Mouse (Mus musculus) limb, embryonic 13.5 days (tissue): ENCODE measurements around the gene Olfr92. TPM values are rescaled to one million over a fixed set of nuclear protein-coding genes. Genes with fewer than 3 reads are reported as not detected.

Source experiments
- polyA plus RNA-seq: library from polyadenylated mRNA; unstranded; fragments of >200 nt; fragmentation: Nextera tagmentation; extraction: Ambion mirVana; gene quantifications from 2 replicates; pipeline ENCODE4 v1.2.1, GENCODE M21; 2015

Olfr92 gene
- polyA plus RNA-seq, 1 experiment from 2014 or later: not detected

Other genes with a start within 250 kb of the Olfr92 start
- gene Trim40, start 230.0 kb downstream of the Olfr92 start, polyA plus RNA-seq: not detected in 2 replicates
- not detected in 2 replicates for gene Trim31, start 222.0 kb downstream of the Olfr92 start, polyA plus RNA-seq
- gene Rnf39, start 177.2 kb downstream of the Olfr92 start, polyA plus RNA-seq: 1.4 and 1.5 TPM in 2 replicates
- gene Ppp1r11, start 168.3 kb downstream of the Olfr92 start, polyA plus RNA-seq: 115 and 118 TPM in 2 replicates
- gene Znrd1, start 161.5 kb downstream of the Olfr92 start, polyA plus RNA-seq: 111 and 117 TPM in 2 replicates
- gene Znrd1as, start 161.5 kb downstream of the Olfr92 start, polyA plus RNA-seq: 5.7 and 5.8 TPM in 2 replicates
- not detected in 2 replicates for gene 2410137M14Rik, start 138.9 kb downstream of the Olfr92 start, polyA plus RNA-seq
- gene H2-M5, start 130.6 kb downstream of the Olfr92 start, polyA plus RNA-seq: 1.3 TPM in 2 replicates
- gene Zfp57, start 118.9 kb downstream of the Olfr92 start, polyA plus RNA-seq: 136 and 138 TPM in 2 replicates
- gene Mog, start 96.7 kb downstream of the Olfr92 start, polyA plus RNA-seq: 0.18 and 0.22 TPM in 2 replicates
- gene Gabbr1, start 74.1 kb downstream of the Olfr92 start, polyA plus RNA-seq: 13.3 and 15.2 TPM in 2 replicates
- 0.09 TPM in 1 of 2 replicates, not detected in the other for gene Olfr90, start 31.6 kb downstream of the Olfr92 start, polyA plus RNA-seq
- gene Olfr91, start 21.8 kb downstream of the Olfr92 start, polyA plus RNA-seq: not detected in 2 replicates
- gene Olfr93, start 41.4 kb upstream of the Olfr92 start, polyA plus RNA-seq: not detected in 2 replicates
- not detected in 2 replicates for gene Ubd, start 73.8 kb upstream of the Olfr92 start, polyA plus RNA-seq
- gene Olfr94, start 80.9 kb upstream of the Olfr92 start, polyA plus RNA-seq: not detected in 2 replicates
- gene Olfr95, start 93.0 kb upstream of the Olfr92 start, polyA plus RNA-seq: not detected in 2 replicates
- gene Olfr96, start 100.1 kb upstream of the Olfr92 start, polyA plus RNA-seq: not detected in 2 replicates
- not detected in 2 replicates for gene Olfr97, start 117.2 kb upstream of the Olfr92 start, polyA plus RNA-seq
- not detected in 2 replicates for gene Olfr98, start 143.7 kb upstream of the Olfr92 start, polyA plus RNA-seq
- 1.8 and 2.0 TPM in 2 replicates for gene H2-M3, start 150.1 kb upstream of the Olfr92 start, polyA plus RNA-seq
- not detected in 2 replicates for gene Olfr99, start 163.4 kb upstream of the Olfr92 start, polyA plus RNA-seq
- gene Olfr101, start 184.2 kb upstream of the Olfr92 start, polyA plus RNA-seq: not detected in 2 replicates
- gene Olfr102, start 197.0 kb upstream of the Olfr92 start, polyA plus RNA-seq: not detected in 2 replicates
- not detected in 2 replicates for gene Olfr103, start 219.6 kb upstream of the Olfr92 start, polyA plus RNA-seq
- not detected in 2 replicates for gene Olfr104-ps, start 239.5 kb upstream of the Olfr92 start, polyA plus RNA-seq